Mouse (Mus musculus) C2C12 (cell line): ENCODE data around the gene Tst. TPM values are rescaled to one million over a fixed set of nuclear protein-coding genes. Genes with fewer than 3 reads are reported as not detected.

ENCODE experiments used
- H3K27me3 ChIP-seq: one replicate; pipeline ENCODE4 v1.6.1; 2011; ENCODE audit not compliant: control insufficient read depth, insufficient read depth, insufficient read length
- H3K36me3 ChIP-seq: one replicate; pipeline ENCODE4 v1.6.1; 2011; ENCODE audit not compliant: control insufficient read depth, insufficient read depth
- H3K4me3 ChIP-seq: one replicate; pipeline ENCODE4 v1.5.1; 2011; ENCODE audit warnings: mild to moderate bottlenecking, control low read depth; ENCODE audit not compliant: poor library complexity, insufficient read depth, severe bottlenecking
- H3K79me2 ChIP-seq: one replicate; pipeline ENCODE4 v1.6.1; 2011; ENCODE audit not compliant: control insufficient read depth, insufficient read depth
- H3K79me3 ChIP-seq: one replicate; pipeline ENCODE4 v1.6.1; 2011; ENCODE audit warnings: low read depth, control low read depth
- H3ac ChIP-seq: one replicate; pipeline ENCODE3; 2011; ENCODE audit warnings: low read depth; ENCODE audit not compliant: control insufficient read depth, insufficient read length
- CEBPB ChIP-seq: IDR thresholded peaks from one replicate; pipeline ENCODE4 v1.6.1; 2011; ENCODE audit warnings: low read depth, mild to moderate bottlenecking, control low read depth, moderate library complexity
- CTCF ChIP-seq: IDR thresholded peaks from one replicate; pipeline ENCODE4 v1.5.1; 2011; ENCODE audit not compliant: control insufficient read depth, insufficient read depth, insufficient read length
- FOSL1 ChIP-seq: IDR thresholded peaks from one replicate; pipeline ENCODE4 v1.8.0; 2011; ENCODE audit warnings: mild to moderate bottlenecking, low read length; ENCODE audit not compliant: poor library complexity, insufficient read depth, severe bottlenecking
- MAX ChIP-seq: IDR thresholded peaks from one replicate; pipeline ENCODE4 v1.6.1; 2011; ENCODE audit warnings: mild to moderate bottlenecking, control low read depth
- MYOD1 ChIP-seq: IDR thresholded peaks from one replicate; pipeline ENCODE4 v1.6.1; 2011; ENCODE audit warnings: low read depth; ENCODE audit not compliant: control insufficient read depth, insufficient read length
- MYOG ChIP-seq: IDR thresholded peaks from one replicate; pipeline ENCODE4 v1.6.1; 2011; ENCODE audit not compliant: control insufficient read depth, insufficient read length; ENCODE audit errors: extremely low read depth
- USF1 ChIP-seq: IDR thresholded peaks from one replicate; pipeline ENCODE4 v1.6.1; 2011; ENCODE audit warnings: low read depth, mild to moderate bottlenecking, control low read depth, moderate library complexity
- polyA plus RNA-seq: library from polyadenylated mRNA; unstranded; fragments of >200 nt; fragmentation: generic; extraction: Trizol; gene quantifications from one replicate; pipeline ENCODE4 v1.2.1, GENCODE M21; 2012; ENCODE audit warnings: missing spikeins

Gene Tst
- polyA plus RNA-seq, 1 experiment = 21.4 TPM

DNA sequence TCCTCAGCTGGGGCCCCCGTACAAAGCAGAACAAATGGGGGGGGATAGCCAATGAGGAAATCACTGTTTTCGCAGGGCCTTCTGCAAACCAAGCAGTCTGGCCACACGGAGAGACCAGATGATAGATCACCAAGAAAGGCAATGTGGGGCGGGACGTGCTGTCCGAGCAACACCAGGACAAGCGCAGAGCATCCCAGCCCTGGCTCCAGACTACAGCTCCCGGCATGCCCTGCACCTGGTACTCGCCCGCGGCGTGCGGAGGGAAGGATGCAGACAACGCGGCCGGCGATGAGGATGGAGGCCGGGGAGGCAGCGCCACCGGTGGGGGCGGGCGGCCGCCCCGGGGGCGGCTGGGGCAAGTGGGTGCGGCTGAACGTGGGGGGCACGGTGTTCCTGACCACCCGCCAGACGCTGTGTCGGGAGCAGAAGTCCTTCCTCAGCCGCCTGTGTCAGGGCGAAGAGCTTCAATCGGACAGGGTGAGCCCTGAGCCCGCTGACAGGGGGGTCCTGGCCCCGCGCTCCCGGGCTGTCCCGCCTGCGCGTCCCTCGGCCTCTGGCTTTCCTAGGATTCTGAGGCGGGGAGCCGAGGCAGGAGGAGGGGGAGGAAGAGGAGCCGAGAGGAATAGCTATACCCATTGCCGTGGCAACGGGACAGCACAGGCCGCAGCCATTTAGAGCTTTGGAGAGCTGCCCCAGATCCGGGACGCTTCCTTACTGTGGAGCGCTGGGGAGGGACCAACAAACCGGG is 22.9 kb upstream of the Tst start, which contains the start of gene Kctd17:
Gene Kctd17 (plus strand): TSS at position 174 of the 748 bp plus-strand sequence.
- peak within 1 kb of the TSS; percentile 85 for H3K4me3 ChIP-seq
- peak within 1 kb of the TSS; percentile 81 for H3ac ChIP-seq
- TF ChIP-seq MAX (peak; percentile 88), MYOD1 (no peak)
- H3K36me3 ChIP-seq = peaks cover 32% of the 10 kb centered on the region
- H3K79me2 ChIP-seq = peaks cover 26% of the 10 kb centered on the region
- peaks cover 20% of the 10 kb centered on the region for H3K27me3 ChIP-seq
- peaks cover 11% of the 10 kb centered on the region for H3K79me3 ChIP-seq

- no peak overlapping the region for H3K4me3 ChIP-seq
- peaks cover 11% of the 10 kb centered on the region for H3K79me3 ChIP-seq
- TF ChIP-seq USF1 (no peak), MYOG (no peak), CTCF (no peak), MYOD1 (no peak), FOSL1 (no peak), CEBPB (no peak), MAX (no peak)
- H3K36me3 ChIP-seq = peaks cover 2% of the 10 kb centered on the region
- H3K27me3 ChIP-seq = peaks cover 20% of the 10 kb centered on the region
- H3ac ChIP-seq = no peak overlapping the region
- peaks cover 16% of the 10 kb centered on the region for H3K79me2 ChIP-seq
Measured at GRCm38 (mm10) chr15:78425230-78425629, 19.5 kb upstream of the Tst start.

GRCm38 (mm10) chr15:78424507-78424906 is 18.8 kb upstream of the Tst start:
- TF ChIP-seq MYOG (no peak), CEBPB (peak; percentile 31), MYOD1 (no peak), USF1 (no peak), CTCF (no peak), MAX (no peak), FOSL1 (no peak)
- H3K4me3 ChIP-seq = no peak overlapping the region
- H3K27me3 ChIP-seq = peaks cover 25% of the 10 kb centered on the region
- no peaks in the 10 kb centered on the region for H3K36me3 ChIP-seq
- peaks cover 5% of the 10 kb centered on the region for H3K79me3 ChIP-seq
- peaks cover 9% of the 10 kb centered on the region for H3K79me2 ChIP-seq
- H3ac ChIP-seq = no peak overlapping the region

DNA sequence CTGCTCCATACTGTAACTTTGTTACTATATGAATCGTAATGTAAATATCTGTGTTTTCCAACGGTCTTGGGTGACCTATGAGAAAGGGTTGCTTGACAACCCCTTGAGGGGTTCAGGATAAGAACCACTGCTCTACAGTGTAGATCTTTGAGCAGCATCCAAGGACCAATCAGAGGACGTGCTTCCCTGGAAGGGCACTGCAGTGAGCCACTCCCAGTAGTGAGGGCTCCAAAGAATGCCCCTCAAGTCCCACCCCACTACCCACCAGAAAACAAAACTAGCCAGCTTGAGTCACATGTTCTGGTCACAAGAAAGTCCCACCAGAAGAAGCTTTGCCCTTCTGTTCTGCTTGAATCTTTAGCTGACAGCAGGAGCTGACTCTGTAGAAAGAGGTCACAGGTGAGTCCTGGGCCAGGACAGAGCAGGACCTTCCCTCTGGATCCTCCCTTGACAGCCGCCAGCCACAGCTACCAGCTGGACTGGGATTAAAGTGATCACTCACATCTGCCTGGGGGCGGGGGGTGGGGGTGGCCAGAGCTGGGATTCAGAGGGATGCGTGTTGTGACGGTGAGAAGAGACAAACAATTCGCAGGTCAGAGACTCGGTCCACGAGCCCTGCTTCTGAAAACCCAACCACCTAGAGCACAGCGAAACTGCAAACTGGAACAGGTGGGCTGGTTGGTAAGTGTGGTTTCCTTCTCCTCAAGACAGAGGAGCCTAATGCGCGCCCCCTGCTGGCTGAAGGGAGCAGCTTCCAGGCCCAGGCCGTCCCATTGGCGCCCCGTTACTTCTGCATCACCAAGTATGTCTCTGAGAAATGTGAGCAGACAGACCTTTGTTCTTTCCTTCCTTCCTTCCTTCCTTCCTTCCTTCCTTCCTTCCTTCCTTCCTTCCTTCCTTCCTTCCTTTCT is 16.6 kb upstream of the Tst start:
- TF ChIP-seq CEBPB (no peak), CTCF (peak; percentile 96)
- Histone ChIP-seq H3K36me3 (no peaks in the 10 kb centered on the region), H3ac (no peak overlapping the region), H3K79me2 (no peaks in the 10 kb centered on the region), H3K79me3 (no peaks in the 10 kb centered on the region), H3K4me3 (no peak overlapping the region), H3K27me3 (peaks cover 33% of the 10 kb centered on the region)

GRCm38 (mm10) chr15:78420395-78420794 is 14.7 kb upstream of the Tst start:
- Histone ChIP-seq H3K36me3 (no peaks in the 10 kb centered on the region), H3ac (no peak overlapping the region)

GRCm38 (mm10) chr15:78416937-78417336 is 11.2 kb upstream of the Tst start:
- TF ChIP-seq USF1 (no peak), CTCF (no peak), MAX (no peak), MYOG (no peak), CEBPB (no peak), MYOD1 (no peak), FOSL1 (no peak)
- Histone ChIP-seq H3K79me3 (no peaks in the 10 kb centered on the region), H3K27me3 (peaks cover 14% of the 10 kb centered on the region), H3K79me2 (no peaks in the 10 kb centered on the region), H3K4me3 (no peak overlapping the region), H3ac (no peak overlapping the region), H3K36me3 (no peaks in the 10 kb centered on the region)

More at GRCm38 (mm10) chr15:78420395-78420794, 14.7 kb upstream of the Tst start:
- H3K79me3 ChIP-seq = no peaks in the 10 kb centered on the region
- no peaks in the 10 kb centered on the region for H3K79me2 ChIP-seq
- H3K4me3 ChIP-seq = no peak overlapping the region
- TF ChIP-seq MYOG (no peak), CTCF (no peak), MYOD1 (no peak), FOSL1 (no peak), MAX (no peak), USF1 (no peak), CEBPB (no peak)
- peaks cover 25% of the 10 kb centered on the region for H3K27me3 ChIP-seq
